Mouse (Mus musculus) stomach, postnatal 0 days (tissue): Measurements from ENCODE around the gene Nuak2.

Experiments
- CTCF ChIP-seq: IDR thresholded peaks from 2 replicates; pipeline ENCODE4 v1.5.1; 2016; ENCODE audit warnings: antibody characterized with exemption, low read depth, mild to moderate bottlenecking, moderate library complexity
- EP300 ChIP-seq: optimal IDR thresholded peaks from 2 replicates; pipeline ENCODE3; 2016; ENCODE audit warnings: antibody characterized with exemption

- TF ChIP-seq CTCF (no peak), EP300 (no peak)
These were observed 13.5 kb upstream of the Nuak2 start for GRCm38 (mm10) chr1:132302341-132302866.
